Mouse (Mus musculus): ENCODE results near the gene Izumo1r.

Izumo1r gene

DNA sequence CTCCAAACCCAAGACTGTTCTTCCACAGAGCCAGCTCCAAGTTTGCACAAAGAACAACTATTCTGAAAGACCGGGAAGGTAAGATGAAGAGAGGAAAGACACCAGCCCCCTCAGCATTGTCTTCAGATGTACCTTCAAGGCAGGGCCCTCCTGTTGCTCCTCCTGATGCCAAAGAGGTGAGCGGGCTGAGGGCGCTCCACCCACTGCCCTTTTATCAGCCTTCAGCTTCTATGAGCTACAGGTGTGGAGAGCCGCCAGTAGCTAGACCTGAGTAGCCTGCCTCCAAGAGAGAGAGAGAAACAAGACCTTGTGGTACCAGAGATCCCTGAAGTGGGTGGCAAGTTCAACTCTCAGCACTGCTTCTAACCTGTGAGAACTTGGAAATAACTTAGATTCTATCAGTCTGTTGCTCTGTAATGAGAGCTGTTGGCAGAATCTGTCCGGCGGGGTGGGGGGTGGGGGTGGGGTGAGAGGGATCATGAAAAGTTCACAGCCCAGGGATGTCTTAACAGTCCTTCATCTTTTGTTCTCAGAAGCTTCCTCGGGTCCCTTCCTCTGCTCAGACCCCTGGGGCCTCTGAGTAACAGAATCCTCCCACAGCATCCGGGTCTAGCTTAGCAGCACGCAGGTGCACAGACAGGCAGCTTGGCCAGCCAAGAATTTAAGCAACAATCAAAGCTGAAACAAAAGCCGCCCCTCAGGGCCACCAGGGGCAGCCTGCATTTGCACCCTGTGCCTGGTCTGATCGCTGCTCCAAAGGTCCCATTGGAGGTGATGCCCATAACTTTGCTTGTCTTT, at the start of gene Izumo1r:
TSS of gene Izumo1r (minus strand) at position 369 of the 798 bp plus-strand sequence.
- no peak for DNase-seq

- DNase-seq = no peak
These were observed 47.3 kb upstream of the Izumo1r start for GRCm38 (mm10) chr9:14951072-14951471.

- no peak for DNase-seq
These were observed 45.1 kb upstream of the Izumo1r start for GRCm38 (mm10) chr9:14948843-14949242.

DNA sequence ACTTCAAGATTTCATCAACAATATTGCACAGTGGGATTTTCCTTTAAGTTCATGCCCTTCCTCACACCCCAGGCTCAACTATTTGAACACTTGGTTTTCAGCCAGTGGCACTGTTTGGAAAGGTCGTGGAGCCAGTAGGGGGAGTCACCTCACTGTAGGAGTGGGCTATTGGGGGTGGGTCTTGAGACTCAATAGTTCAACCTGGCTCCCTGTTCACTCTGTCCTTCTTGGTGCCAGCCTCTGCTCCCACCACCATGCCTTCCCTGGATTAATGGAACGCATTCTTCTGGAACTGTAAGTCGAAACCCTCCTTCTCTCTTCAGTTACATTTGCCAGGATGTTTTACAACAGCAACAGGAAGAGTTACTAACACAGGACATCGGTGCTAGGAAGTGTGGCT, 42.9 kb upstream of the Izumo1r start:
- no peak for DNase-seq

- DNase-seq = no peak
These were observed 42.2 kb upstream of the Izumo1r start for GRCm38 (mm10) chr9:14945919-14946318.

GRCm38 (mm10) chr9:14942143-14942720, 38.5 kb upstream of the Izumo1r start:
- no peak for DNase-seq

DNA sequence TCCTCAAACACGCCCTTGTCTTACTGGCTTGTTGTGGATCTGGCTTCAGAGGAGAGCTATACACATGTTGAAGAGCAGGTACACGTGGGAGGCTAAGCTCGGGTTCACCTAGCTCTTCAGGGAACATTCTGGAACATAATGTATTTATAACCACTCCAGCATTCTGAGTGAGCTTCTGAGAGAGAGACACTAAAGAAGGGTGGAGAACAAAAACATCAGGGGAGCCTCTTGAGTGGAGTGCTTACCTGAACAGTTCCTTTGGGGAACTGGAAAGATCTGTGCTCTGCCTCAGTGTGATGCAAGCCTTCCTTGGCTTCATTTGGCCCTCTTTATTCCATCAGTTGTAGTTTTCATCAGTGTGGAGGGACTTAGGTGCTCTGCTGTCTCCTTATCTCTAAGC, 35.9 kb upstream of the Izumo1r start:
- DNase-seq = no peak

DNA sequence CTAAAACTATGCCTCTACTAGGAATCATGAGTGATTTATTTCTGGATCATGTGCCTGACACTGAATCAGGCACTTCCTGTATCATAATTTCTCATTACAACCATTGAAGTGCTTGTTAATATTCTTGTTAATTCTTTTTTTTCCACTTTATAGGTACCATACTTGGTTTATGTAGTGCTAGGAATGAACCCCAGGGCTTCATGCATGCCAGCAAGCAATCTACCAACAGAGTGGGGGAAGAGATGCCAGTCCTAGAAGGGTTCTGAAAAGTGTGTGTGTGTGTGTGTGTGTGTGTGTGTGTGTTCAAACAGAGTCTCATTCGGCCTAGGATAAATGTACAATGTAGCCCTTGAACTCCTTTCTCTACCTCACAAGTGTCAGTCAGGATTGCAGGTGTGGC, 33.6 kb upstream of the Izumo1r start:
- DNase-seq = no peak

- no peak for DNase-seq
These were observed 31.1 kb upstream of the Izumo1r start for GRCm38 (mm10) chr9:14934851-14935250.

GRCm38 (mm10) chr9:14931943-14932342, 28.2 kb upstream of the Izumo1r start:
- DNase-seq = no peak

DNA sequence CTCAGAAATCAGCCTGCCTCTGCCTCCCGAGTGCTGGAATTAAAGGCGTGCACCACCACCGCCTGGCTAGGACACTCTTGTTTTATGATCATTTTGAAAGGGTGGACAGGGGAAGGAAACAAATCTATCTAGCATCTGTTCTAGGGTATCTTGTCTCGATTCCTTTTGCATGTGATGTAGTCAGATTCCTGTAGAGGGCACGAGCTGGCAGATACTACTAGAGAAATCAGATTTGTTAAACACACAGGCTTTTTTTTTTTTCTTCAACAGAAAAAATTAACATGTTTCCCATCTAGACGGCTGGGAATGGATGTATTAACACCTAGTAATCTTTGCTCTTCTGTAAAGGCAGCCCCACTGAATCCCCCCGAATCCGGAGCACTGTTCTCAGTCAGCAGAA, 27.5 kb upstream of the Izumo1r start:
- DNase-seq = no peak

DNA sequence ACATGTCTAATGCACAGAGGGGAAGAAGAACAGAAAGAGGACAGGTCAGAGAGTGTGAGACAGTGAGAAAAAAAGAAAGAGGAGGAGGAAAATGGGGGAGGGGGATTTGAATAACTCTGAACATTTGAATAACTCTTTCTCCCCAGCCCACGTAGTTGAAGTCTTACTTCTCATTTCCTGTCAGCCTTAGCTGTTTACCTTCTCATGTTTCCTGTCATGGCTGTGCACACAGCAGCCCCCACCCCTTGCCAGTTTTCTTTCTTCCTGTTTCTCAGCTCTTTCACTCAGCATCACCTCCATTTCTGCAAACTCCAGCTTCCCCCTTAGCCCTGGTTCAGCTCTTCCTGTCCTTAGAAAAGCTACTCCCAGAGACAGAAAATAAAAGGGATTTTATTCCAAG, 22.8 kb upstream of the Izumo1r start:
- DNase-seq = no peak

DNA sequence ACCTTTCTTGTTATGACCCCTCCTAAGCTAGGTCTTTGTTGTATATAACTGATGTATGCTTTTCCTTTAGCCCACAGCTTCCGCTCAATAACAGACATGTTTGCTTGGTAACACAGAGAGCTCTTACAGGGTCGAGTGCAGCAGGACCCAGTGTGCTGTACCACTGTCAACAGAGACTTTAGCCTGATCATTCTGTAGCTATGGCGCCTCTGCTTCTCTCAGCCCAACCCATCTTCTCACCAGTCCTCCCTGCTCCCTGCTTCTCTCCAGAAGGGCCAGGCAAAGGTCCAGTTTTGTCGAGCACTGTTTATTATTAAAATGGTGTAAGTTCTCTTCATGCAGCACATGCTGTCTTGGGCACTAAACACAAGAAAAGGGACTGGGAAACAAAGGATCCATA, 19.9 kb upstream of the Izumo1r start:
- DNase-seq = no peak

- DNase-seq = no peak
These were observed 18.3 kb upstream of the Izumo1r start for GRCm38 (mm10) chr9:14921971-14922560.

GRCm38 (mm10) chr9:14921254-14921653, 17.5 kb upstream of the Izumo1r start:
- no peak for DNase-seq

- DNase-seq = no peak
These were observed 16.9 kb upstream of the Izumo1r start for GRCm38 (mm10) chr9:14920608-14921007.

DNA sequence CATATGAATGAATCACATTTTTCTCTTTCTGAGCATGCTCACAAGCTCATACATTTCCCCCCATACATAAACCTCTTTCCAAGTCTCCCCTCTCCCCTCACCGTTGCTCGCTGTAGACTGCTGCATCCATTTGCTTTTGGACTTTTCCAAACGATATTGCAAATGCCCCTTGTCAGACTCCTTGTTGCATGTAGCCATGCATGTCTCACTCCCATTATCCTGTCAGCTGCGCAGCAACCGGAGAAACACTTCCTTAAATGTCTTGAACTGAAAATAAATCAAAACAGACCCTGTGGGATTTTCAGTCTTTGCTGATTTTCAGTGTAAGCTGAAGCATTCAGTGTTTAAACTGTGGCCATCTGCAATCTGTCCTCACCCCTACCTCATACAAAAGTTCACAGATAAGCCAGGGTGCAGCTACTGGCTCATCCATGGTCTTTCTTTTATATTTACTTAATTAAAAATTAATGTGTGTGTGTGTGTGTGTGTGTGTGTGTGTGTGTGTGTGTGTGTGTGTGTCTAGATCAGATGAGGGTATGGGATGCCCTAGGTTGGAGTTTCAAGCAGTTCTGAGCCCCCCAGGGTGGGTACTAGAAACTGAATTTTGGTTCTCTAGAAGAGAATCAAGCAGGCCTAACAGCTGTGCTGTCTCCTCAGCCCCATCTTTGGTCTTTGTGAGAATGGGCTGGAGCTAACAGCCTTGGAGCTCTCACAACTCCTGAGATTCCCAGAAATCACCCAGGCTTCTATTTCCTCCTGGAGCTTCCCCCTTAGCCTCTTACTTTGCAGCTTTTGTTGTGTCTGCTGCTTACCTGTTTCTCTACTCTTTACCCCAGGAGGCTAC, 15.3 kb upstream of the Izumo1r start:
- no peak for DNase-seq

GRCm38 (mm10) chr9:14917661-14918060, 13.9 kb upstream of the Izumo1r start:
- DNase-seq = no peak

DNA sequence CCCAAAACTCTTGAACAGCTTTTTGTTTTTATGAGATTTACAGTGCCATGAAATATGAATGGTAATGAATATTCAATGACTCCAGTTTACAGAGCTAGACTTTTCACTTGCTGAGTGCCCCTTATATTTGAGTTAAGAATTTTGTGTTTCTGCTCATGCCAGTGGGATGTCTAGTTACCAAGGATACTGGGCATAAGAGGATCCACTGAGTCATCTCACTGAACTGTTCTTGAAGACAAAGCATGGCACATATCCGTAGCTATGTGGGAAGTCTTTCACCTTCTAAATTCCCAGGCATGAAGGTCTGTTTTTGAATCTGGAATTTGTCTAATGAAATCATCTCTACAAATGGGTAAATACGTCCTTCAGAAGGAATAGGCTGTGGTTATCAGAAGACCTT, 8.3 kb upstream of the Izumo1r start:
- DNase-seq = no peak

DNA sequence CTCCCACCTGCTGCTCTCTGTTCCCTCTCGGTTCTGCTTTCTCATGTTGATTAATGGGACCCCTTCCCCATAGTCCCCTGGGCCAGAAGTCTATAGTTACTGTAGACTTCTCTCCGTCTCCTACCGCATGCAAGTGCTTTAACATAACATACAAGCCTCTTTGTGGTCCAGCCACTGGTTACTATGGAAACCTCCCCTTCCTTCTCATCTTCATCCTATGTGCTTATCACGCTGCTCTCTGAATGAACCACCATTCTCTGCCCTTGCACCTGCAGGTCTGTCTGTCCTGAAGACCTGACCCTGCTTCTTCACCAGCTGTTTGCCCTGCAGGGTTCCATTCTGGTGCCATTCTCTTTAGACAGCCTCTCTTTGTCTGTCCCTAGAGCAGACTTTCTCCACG, 6.2 kb upstream of the Izumo1r start:
- no peak for DNase-seq

- no peak for DNase-seq
These were observed 4.2 kb upstream of the Izumo1r start for GRCm38 (mm10) chr9:14907816-14908415.

- DNase-seq = no peak
These were observed 2.2 kb upstream of the Izumo1r start for GRCm38 (mm10) chr9:14905956-14906355.
